Mouse (Mus musculus) large intestine, adult 2 months (tissue): ENCODE data around the gene Tcam1. TPM values are rescaled to one million over a fixed set of nuclear protein-coding genes. Genes with fewer than 3 reads are reported as not detected.

ENCODE experiments used
- DNase-seq: peaks from one replicate; pipeline ENCODE4 v3.0.0-alpha.2; 2012; ENCODE audit warnings: low read depth, low spot score
- WGBS: fragments of 180-500 bp; shearing (Covaris S2); methylation state at CpG from one replicate; pipeline ENCODE4 v1.1.7; 2018; 5-methylcytosine and 5-hydroxymethylcytosine counted together
- polyA plus RNA-seq: library from polyadenylated mRNA; depleted of rRNA; stranded (reverse); fragments of >200 nt; gene quantifications from 2 replicates; pipeline ENCODE4 v1.2.3, GENCODE M21; 2012

The Tcam1 gene
- polyA plus RNA-seq, 1 experiment, result 0.12 TPM

GRCm38 (mm10) chr11:106272644-106273310 lies 3.7 kb upstream of the Tcam1 start, which contains the start of gene Smarcd2:
Smarcd2 (minus strand) TSS chr11:106272972.
- WGBS, result under 1% methylated on average over 72 of the region's 72 CpGs
- DNase-seq, result peak; percentile 94

DNA sequence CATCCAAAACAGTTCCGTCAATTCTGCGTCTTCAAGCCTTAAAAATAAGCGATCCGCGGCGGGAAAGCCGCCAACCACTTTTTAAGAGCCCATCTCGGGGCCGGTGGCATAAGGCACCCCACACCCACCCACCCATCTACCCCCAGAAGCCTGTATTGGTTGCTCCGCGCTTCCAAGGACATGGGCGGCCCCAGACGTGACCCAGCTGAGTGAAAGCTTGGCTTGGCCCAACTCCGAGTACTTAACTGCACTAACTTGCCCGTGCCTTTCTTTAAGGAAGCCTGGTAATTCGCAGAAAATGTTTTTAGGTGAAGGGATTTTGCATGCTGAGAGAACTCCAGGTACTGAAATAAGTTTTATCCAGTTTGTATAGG lies 3.2 kb upstream of the Tcam1 start:
- DNase-seq, result no peak
- WGBS, result 3% methylated on average over 16 of the region's 16 CpGs

DNA sequence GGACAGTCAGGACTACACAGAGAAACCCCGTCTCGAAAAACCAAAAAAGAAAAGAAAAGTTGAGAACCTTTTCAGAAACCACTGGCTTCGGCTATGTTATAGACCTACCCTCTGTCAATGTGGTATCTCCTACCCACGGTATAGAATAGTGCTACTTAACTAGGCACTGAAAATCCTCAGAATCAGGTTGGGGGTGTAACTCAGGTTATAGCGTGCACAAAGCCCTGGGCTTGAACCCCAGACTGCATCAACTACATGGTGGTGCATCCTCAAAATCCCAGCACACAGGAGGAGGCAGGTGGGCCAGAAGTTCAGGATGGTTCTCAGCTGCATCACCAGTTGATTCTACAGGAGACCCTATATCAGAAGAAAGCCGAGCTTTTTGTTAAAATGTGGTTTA lies 2.7 kb upstream of the Tcam1 start:
- 84% methylated on average over 6 of the region's 6 CpGs for WGBS
- DNase-seq, result no peak

GRCm38 (mm10) chr11:106274374-106274773 lies 2.1 kb upstream of the Tcam1 start:
- 97% methylated on average over 1 of the region's 1 CpGs for WGBS

GRCm38 (mm10) chr11:106274971-106275411 lies 1.5 kb upstream of the Tcam1 start:
- 24% methylated on average over 7 of the region's 7 CpGs for WGBS
- DNase-seq, result no peak

More at GRCm38 (mm10) chr11:106274374-106274773, 2.1 kb upstream of the Tcam1 start:
- no peak for DNase-seq

DNA sequence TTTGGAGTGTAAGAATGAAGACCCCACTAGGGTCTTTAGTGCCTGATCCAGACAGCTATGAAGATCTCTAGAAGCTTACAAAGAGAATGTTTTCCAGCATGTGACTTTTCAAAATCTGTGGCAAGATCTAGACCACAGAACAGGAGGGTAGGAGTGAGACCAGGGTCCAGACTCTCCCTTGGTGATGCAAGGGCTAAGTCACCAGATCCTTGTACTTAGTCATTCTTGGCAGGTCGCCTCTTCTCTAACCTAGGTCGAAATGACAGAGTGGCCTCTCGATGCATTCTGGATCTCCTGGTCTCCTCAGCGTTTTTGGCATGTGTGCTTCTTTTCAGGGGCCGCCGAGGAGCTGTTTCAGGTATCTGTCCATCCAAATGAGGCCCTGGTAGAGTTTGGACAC lies 6.0 kb downstream of the Tcam1 start:
- no peak for DNase-seq
- WGBS, result 82% methylated on average over 6 of the region's 6 CpGs

DNA sequence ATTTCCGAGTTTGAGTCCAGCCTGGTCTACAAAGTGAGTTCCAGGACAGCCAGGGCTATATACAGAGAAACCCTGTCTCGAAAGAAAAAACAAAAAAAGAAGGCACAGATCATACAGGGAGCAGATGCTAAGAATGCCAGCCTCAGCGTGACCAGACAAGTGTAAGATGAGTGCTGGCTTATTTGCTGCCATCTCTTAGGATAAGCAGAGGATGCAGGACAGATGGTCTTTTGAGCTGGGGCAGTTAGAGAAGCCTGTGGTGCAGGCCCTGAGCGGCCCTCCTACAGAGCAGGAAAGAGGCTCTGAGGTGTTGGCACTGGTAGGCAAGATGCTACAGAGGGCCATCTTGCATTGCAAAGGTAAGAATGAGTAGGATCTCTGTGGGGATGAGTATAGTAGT lies 6.9 kb downstream of the Tcam1 start:
- no peak for DNase-seq
- WGBS, result 83% methylated on average over 4 of the region's 4 CpGs

DNA sequence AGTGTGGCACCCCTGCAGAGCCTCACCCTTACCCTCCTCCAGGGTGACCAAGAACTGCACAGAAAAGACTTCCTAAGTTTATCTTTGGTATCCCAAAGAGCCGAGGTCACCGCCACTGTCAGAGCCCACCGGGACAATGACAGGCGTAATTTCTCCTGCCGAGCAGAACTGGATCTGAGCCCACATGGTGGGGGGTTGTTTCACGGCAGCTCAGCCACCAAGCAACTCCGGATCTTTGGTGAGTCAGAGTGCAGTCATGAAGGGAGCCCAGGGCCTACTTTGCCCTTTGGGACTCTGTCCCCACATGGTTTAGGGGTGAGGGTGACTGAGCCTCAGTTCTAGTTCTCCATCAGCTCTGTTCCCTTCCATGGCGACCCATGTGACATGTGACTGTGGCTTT lies 7.7 kb downstream of the Tcam1 start:
- WGBS, result 68% methylated on average over 8 of the region's 8 CpGs
- no peak for DNase-seq

DNA sequence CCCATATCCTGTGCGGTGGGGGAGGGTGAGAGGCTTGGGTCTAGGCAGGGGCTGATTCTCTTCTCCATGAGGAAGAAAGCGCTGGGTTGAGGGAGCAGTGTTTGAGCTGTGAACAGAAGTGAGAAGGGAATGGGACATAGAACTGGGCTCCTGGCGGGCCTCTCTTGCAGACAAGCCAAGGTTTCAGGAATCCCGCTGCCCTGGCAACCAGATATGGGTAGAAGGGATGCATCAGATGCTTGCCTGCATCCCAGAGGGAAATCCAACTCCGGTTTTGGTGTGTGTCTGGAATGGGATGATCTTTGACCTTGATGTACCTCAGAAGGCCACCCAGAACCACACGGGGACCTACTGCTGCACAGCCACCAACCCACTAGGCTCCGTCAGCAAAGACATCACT lies 9.7 kb downstream of the Tcam1 start:
- DNase-seq, result no peak
- WGBS, result 91% methylated on average over 7 of the region's 7 CpGs

DNA sequence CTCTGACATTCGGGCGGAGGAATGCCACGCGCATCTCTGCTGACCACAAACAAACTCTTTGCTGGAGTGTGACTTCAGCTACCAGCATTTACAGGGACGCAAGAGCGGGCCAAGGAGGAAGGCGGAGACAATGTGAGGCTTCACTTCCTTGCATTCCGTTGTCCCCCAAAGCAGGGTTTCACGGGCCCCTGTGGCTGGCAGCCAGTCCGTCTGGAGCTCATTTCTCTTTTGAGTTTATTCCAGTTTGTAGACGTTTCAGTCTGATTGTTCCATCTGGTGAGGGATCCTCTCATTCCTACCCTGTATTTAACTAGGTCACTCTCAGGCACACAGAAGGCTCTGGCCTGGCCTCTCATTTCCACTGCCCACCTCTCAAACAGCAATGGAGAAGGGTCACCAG lies 10.5 kb downstream of the Tcam1 start:
- 52% methylated on average over 11 of the region's 11 CpGs for WGBS
- no peak for DNase-seq

DNA sequence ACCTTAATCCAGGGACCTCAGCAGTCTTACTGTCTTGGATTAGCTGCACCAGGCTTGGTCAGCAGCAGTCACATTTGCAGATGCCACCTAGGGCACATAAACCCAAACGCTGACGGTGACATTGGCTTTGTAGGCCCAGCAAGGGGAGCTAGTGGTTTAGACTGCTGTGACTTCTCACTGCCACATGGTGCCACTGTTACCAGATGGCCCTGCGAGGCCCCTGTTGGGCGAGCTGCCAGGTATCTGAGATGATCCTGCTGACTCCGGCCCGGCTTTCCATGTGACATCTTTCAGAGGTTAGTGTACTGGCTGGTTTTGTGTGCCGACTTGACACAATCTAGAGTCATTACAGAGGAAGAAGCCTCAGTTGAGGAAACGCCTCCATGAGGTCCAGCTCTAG lies 12.9 kb downstream of the Tcam1 start:
- DNase-seq, result no peak
- WGBS, result 28% methylated on average over 8 of the region's 8 CpGs

- DNase-seq, result no peak
- 91% methylated on average over 5 of the region's 5 CpGs for WGBS
Observed at GRCm38 (mm10) chr11:106290376-106290775, 13.9 kb downstream of the Tcam1 start.

- no peak for DNase-seq
- 63% methylated on average over 2 of the region's 2 CpGs for WGBS
Observed at GRCm38 (mm10) chr11:106291861-106292260, 15.4 kb downstream of the Tcam1 start.

- WGBS, result 80% methylated on average over 9 of the region's 9 CpGs
- no peak for DNase-seq
Observed at GRCm38 (mm10) chr11:106301765-106302164, 25.3 kb downstream of the Tcam1 start, which contains the start of gene Gh. Gh (minus strand) TSS chr11:106301865.

GRCm38 (mm10) chr11:106302634-106303033 lies 26.2 kb downstream of the Tcam1 start:
- WGBS, result 7% methylated on average over 2 of the region's 2 CpGs

GRCm38 (mm10) chr11:106305348-106306064 lies 29.0 kb downstream of the Tcam1 start:
- DNase-seq, result no peak
- WGBS, result 72% methylated on average over 10 of the region's 10 CpGs

More at GRCm38 (mm10) chr11:106302634-106303033, 26.2 kb downstream of the Tcam1 start:
- DNase-seq, result peak; percentile 18

- WGBS, result 81% methylated on average over 3 of the region's 3 CpGs
- no peak for DNase-seq
Observed at GRCm38 (mm10) chr11:106306065-106306385, 29.6 kb downstream of the Tcam1 start.

DNA sequence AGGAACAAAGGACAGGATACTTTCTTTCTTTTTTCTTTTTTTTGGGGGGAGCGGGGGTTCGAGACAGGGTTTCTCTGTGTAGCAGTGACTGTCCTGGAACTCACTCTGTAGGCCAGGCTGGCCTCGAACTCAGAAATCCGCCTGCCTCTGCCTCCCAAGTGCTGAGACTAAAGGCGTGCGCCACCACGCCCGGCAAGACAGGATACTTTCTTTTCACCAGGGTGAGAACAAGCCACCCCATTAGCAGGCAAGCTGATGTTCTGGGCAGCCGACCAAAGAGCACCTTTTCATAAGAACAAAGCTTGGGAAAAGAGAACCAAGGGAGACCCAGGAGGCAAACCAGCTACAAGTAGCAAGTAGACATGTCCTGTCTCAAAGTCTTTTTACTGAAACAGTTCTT lies 30.3 kb downstream of the Tcam1 start:
- WGBS, result 86% methylated on average over 9 of the region's 9 CpGs
- no peak for DNase-seq

- 36% methylated on average over 5 of the region's 5 CpGs for WGBS
- no peak for DNase-seq
Observed at GRCm38 (mm10) chr11:106307432-106307831, 31.0 kb downstream of the Tcam1 start.

DNA sequence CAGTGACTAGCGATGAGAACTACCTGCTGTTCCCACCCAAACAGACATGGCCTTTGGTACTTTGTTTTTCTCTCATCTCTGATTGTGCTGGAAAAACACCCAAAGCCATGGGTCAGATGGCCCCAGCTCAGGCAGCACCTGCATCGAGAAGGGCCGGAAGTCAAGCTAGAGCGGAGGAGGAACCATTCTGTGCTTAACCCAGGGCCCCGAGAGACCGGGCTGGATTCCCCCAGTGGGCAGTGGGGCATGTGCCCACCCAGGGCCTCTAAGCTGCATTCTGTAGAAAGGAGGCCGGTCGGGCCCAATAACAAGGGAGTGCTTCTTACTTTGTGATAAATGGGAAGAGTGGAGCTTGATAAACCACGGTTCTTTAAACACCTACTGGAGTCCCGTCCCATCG lies 31.7 kb downstream of the Tcam1 start:
- 81% methylated on average over 11 of the region's 11 CpGs for WGBS
- DNase-seq, result no peak

DNA sequence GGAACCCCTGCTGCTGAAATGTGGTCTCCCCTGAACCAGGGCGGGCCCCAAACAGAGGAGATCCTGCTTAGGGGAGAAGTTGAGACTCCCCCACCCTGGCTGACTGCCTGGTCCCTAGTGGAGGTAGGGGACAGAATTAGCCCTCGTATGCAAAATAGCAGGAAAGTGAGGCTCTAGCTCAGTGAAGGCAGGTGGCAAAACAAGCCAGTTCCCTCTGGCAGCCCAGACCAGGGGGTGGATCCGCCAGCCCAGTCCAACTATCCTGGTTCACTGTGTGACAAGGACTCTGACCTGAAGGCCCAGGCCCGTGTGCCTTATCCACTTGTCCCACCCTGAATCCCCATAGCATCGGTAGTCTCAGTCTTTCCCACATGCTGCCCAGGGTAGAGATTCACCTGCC lies 33.7 kb downstream of the Tcam1 start:
- 71% methylated on average over 5 of the region's 5 CpGs for WGBS
- no peak for DNase-seq
